Mouse (Mus musculus) liver, adult 2 months (tissue): ENCODE results near the gene Ip6k2. TPM values are rescaled to one million over a fixed set of nuclear protein-coding genes. Genes with fewer than 3 reads are reported as not detected.
A peak's percentile ranks its signal among the peaks of the same experiment; 100 is the strongest.

ENCODE experiments used
- DNase-seq: peaks from one replicate; pipeline ENCODE4 v3.0.0-alpha.2; 2011; ENCODE audit warnings: low read depth, low spot score; ENCODE audit errors: extremely low read depth
- H3K27ac ChIP-seq: fragments of 200-500 bp; replicated peaks from 2 replicates; pipeline ENCODE4 v1.5.1; 2012; ENCODE audit warnings: low read depth, mild to moderate bottlenecking, control low read depth, inconsistent platforms, low read length; ENCODE audit not compliant: insufficient read depth
- H3K27me3 ChIP-seq: fragments of 200-500 bp; 2 replicates; pipeline ENCODE4 v1.6.1; 2012; ENCODE audit warnings: mild to moderate bottlenecking, moderate library complexity, low read length, inconsistent platforms; ENCODE audit not compliant: control insufficient read depth, insufficient read depth
- H3K36me3 ChIP-seq: fragments of 200-500 bp; 2 replicates; pipeline ENCODE4 v1.6.1; 2012; ENCODE audit warnings: low read length, inconsistent platforms; ENCODE audit not compliant: control insufficient read depth, insufficient read depth
- H3K4me1 ChIP-seq: fragments of 200-500 bp; 2 replicates; pipeline ENCODE4 v1.6.1; 2011; ENCODE audit warnings: low read length; ENCODE audit not compliant: control insufficient read depth, insufficient read depth
- H3K4me3 ChIP-seq: fragments of 200-500 bp; 2 replicates; pipeline ENCODE4 v1.5.1; 2011; ENCODE audit warnings: low read depth, mild to moderate bottlenecking, control low read depth, low read length, moderate library complexity; ENCODE audit not compliant: insufficient read depth
- H3K79me2 ChIP-seq: fragments of 200-500 bp; 2 replicates; pipeline ENCODE4 v1.6.1; 2012; ENCODE audit warnings: inconsistent platforms, mild to moderate bottlenecking, low read length, moderate library complexity; ENCODE audit not compliant: control insufficient read depth, insufficient read depth
- H3K9ac ChIP-seq: fragments of 200-500 bp; 2 replicates; pipeline ENCODE4 v1.6.1; 2012; ENCODE audit warnings: low read depth, mild to moderate bottlenecking, control low read depth, inconsistent platforms, low read length
- CTCF ChIP-seq: fragments of 200-500 bp; IDR thresholded peaks from 2 replicates; pipeline ENCODE4 v1.5.1; 2011; ENCODE audit warnings: low read depth, low read length, control low read depth
- POLR2A ChIP-seq: fragments of 200-500 bp; IDR thresholded peaks from 2 replicates; pipeline ENCODE4 v1.6.1; 2011; ENCODE audit warnings: low read length, control low read depth; ENCODE audit not compliant: insufficient read depth; ENCODE audit errors: extremely low read depth
- WGBS: fragments of 180-500 bp; shearing (Covaris S2); methylation state at CpG from one replicate; pipeline ENCODE4 v1.1.7; 2018; 5-methylcytosine and 5-hydroxymethylcytosine counted together
- polyA plus RNA-seq: library from polyadenylated mRNA; depleted of rRNA; stranded (reverse); fragments of >200 nt; gene quantifications from 2 replicates; pipeline ENCODE4 v1.2.3, GENCODE M21; 2012; rRNA removed
- total RNA-seq: library from RNA; depleted of rRNA; stranded (reverse); fragments of >200 nt; gene quantifications from 2 replicates; pipeline ENCODE4 v1.2.3, GENCODE M21; 2014; rRNA removed

The Ip6k2 gene
- total and polyA plus RNA-seq, 2 experiments = 47.1 to 78.6 TPM

DNA sequence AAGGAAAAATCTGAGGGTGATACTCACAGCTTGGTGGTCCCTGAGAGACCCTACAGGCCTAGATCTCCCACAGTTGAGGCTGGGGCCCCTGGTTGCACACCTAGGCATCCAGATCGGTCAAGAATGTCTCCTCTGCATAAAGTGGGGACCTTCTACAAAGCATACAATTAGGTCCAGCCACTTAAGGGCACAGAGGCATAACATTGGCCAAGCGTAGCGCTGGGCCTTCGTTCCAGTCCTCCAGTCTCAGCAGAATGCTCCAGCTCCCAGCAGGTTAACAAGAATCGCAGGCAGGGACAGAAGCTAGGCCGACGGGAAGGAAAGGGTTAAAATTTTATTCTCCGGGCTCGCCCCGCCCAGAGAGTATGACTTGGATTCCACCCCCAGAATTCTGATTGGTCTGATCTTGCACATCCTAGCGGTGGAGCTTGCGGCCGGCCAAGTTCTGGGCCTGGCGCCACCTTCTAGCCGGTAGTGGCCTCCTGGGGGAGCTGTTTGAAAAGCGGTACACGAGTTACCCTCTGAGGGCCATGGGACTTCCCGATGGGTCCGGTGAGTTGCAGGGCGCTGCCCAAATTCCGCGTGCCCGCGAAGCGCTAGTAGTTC lies 70.1 kb downstream of the Ip6k2 start:
- H3K27ac ChIP-seq = peak overlapping the region; percentile 64
- peaks cover 11% of the 10 kb centered on the region for H3K4me1 ChIP-seq
- 3% methylated on average over 25 of the region's 25 CpGs for WGBS

GRCm38 (mm10) chr9:108854241-108854696 lies 70.7 kb downstream of the Ip6k2 start:
- TF ChIP-seq CTCF (peak; percentile 24), POLR2A (peak; percentile 89)
- Histone ChIP-seq H3K4me3 (peak overlapping the region; percentile 75), H3K36me3 (no peaks in the 10 kb centered on the region), H3K27me3 (no peaks in the 10 kb centered on the region), H3K79me2 (no peaks in the 10 kb centered on the region), H3K27ac (peak overlapping the region; percentile 64), H3K4me1 (peaks cover 13% of the 10 kb centered on the region), H3K9ac (peak overlapping the region; percentile 70)
- peak; percentile 76 for DNase-seq
- WGBS = under 1% methylated on average over 28 of the region's 28 CpGs

More for the DNA sequence above, 70.1 kb downstream of the Ip6k2 start:
- Histone ChIP-seq H3K27me3 (no peaks in the 10 kb centered on the region), H3K4me3 (peak overlapping the region; percentile 75), H3K79me2 (no peaks in the 10 kb centered on the region), H3K9ac (peak overlapping the region; percentile 70), H3K36me3 (no peaks in the 10 kb centered on the region)
- TF ChIP-seq POLR2A (0 out of 2 replicates have a peak, but pooled peaks have one; percentile 26), CTCF (peak; percentile 78)
- peak; percentile 91 for DNase-seq

DNA sequence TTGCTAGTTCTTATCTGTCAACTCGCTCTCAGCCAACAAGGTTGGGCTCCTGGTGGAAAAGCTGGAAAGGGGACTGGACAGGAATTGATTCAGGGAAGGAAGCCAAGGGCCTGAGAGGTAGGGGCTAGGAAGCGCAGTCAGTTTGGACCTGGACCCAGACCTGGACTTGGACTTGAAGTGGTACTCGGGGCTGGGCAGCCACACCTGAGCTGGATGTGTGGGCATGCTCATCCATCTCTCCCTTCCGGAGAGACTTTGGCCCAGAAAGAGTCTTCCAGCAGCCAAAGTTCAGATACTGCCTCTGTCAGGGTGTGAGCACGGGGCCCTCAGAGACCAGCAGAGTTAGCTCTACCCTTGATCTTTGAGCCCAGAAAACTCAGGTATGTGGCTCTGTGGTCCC lies 71.7 kb downstream of the Ip6k2 start:
- DNase-seq = peak; percentile 70
- TF ChIP-seq CTCF (no peak), POLR2A (no peak)
- Histone ChIP-seq H3K27ac (peak overlapping the region; percentile 21), H3K4me1 (peaks cover 13% of the 10 kb centered on the region), H3K27me3 (no peaks in the 10 kb centered on the region), H3K9ac (no peak overlapping the region), H3K79me2 (no peaks in the 10 kb centered on the region), H3K36me3 (no peaks in the 10 kb centered on the region), H3K4me3 (no peak overlapping the region)
- 27% methylated on average over 5 of the region's 5 CpGs for WGBS

Other genes starting within 250 kb of the Ip6k2 start
- gene Impdh2, start 223.5 kb upstream of the Ip6k2 start, total RNA-seq = 33.6 and 39.3 TPM in 2 replicates
- gene Impdh2, start 223.5 kb upstream of the Ip6k2 start, polyA plus RNA-seq = 62.5 and 72.8 TPM in 2 replicates
- gene Ndufaf3, start 216.4 kb upstream of the Ip6k2 start, total RNA-seq = 12.0 and 13.4 TPM in 2 replicates
- gene Ndufaf3, start 216.4 kb upstream of the Ip6k2 start, polyA plus RNA-seq = 29.0 and 31.3 TPM in 2 replicates
- 32.8 and 35.2 TPM in 2 replicates for gene Dalrd3, start 213.9 kb upstream of the Ip6k2 start, total RNA-seq
- 104 and 130 TPM in 2 replicates for gene Dalrd3, start 213.9 kb upstream of the Ip6k2 start, polyA plus RNA-seq
- 6.4 and 8.1 TPM in 2 replicates for gene Wdr6, start 205.1 kb upstream of the Ip6k2 start, total RNA-seq
- 8.4 and 14.8 TPM in 2 replicates for gene Wdr6, start 205.1 kb upstream of the Ip6k2 start, polyA plus RNA-seq
- 0.09 and 0.13 TPM in 2 replicates for gene P4htm, start 186.1 kb upstream of the Ip6k2 start, total RNA-seq
- 0.46 and 0.67 TPM in 2 replicates for gene P4htm, start 186.1 kb upstream of the Ip6k2 start, polyA plus RNA-seq
- 34.0 and 37.1 TPM in 2 replicates for gene Arih2, start 134.4 kb upstream of the Ip6k2 start, total RNA-seq
- gene Arih2, start 134.4 kb upstream of the Ip6k2 start, polyA plus RNA-seq = 25.5 and 26.8 TPM in 2 replicates
- 96.4 and 118 TPM in 2 replicates for gene Slc25a20, start 121.7 kb upstream of the Ip6k2 start, total RNA-seq
- gene Slc25a20, start 121.7 kb upstream of the Ip6k2 start, polyA plus RNA-seq = 52.5 and 70.6 TPM in 2 replicates
- gene Prkar2a, start 94.5 kb upstream of the Ip6k2 start, total RNA-seq = 20.0 and 26.2 TPM in 2 replicates
- gene Prkar2a, start 94.5 kb upstream of the Ip6k2 start, polyA plus RNA-seq = 23.4 and 28.8 TPM in 2 replicates
- 2.2 and 2.8 TPM in 2 replicates for gene Nckipsd, start 24.6 kb downstream of the Ip6k2 start, total RNA-seq
- 5.8 and 7.7 TPM in 2 replicates for gene Nckipsd, start 24.6 kb downstream of the Ip6k2 start, polyA plus RNA-seq
- gene Celsr3, start 42.5 kb downstream of the Ip6k2 start, total RNA-seq = under 0.01 TPM in 1 of 2 replicates, not detected in the other
- not detected in 2 replicates for gene Celsr3, start 42.5 kb downstream of the Ip6k2 start, polyA plus RNA-seq
- gene Slc26a6, start 69.5 kb downstream of the Ip6k2 start, total RNA-seq = 5.5 and 5.6 TPM in 2 replicates
- gene Slc26a6, start 69.5 kb downstream of the Ip6k2 start, polyA plus RNA-seq = 5.4 and 6.7 TPM in 2 replicates
- not detected in 2 replicates for gene Tmem89, start 130.8 kb downstream of the Ip6k2 start, total RNA-seq
- gene Tmem89, start 130.8 kb downstream of the Ip6k2 start, polyA plus RNA-seq = 0.12 TPM in 1 of 2 replicates, not detected in the other
- 323 and 384 TPM in 2 replicates for gene Uqcrc1, start 152.8 kb downstream of the Ip6k2 start, total RNA-seq
- 623 and 677 TPM in 2 replicates for gene Uqcrc1, start 152.8 kb downstream of the Ip6k2 start, polyA plus RNA-seq
- gene Col7a1, start 169.8 kb downstream of the Ip6k2 start, total RNA-seq = 0.07 and 0.46 TPM in 2 replicates
- 0.19 and 0.23 TPM in 2 replicates for gene Col7a1, start 169.8 kb downstream of the Ip6k2 start, polyA plus RNA-seq
- gene Ucn2, start 202.2 kb downstream of the Ip6k2 start, total RNA-seq = not detected in 2 replicates
- not detected in 2 replicates for gene Ucn2, start 202.2 kb downstream of the Ip6k2 start, polyA plus RNA-seq
- gene Pfkfb4, start 208.0 kb downstream of the Ip6k2 start, total RNA-seq = 1.0 and 1.7 TPM in 2 replicates
- gene Pfkfb4, start 208.0 kb downstream of the Ip6k2 start, polyA plus RNA-seq = 1.1 and 1.4 TPM in 2 replicates